Mouse (Mus musculus): Measurements from ENCODE around the gene Prpf3. TPM values are rescaled to one million over a fixed set of nuclear protein-coding genes. Genes with fewer than 3 reads are reported as not detected.

The Prpf3 gene
- total and polyA plus RNA-seq, 3 experiments = 126 to 277 (median 199) TPM

GRCm38 (mm10) chr3:95889664-95890063, 34.0 kb upstream of the Prpf3 start:
- Histone ChIP-seq H3K9me3 (replicated peaks; ENCODE audit: insufficient read depth, low read length) (no peaks in the 10 kb centered on the region), H3K36me3 (ENCODE audit: control insufficient read depth in 1 of 2, insufficient read depth in 2 of 2, low read length in 2 of 2) (peaks cover 0 to 16% of the 10 kb centered on the region in 2 experiments; a peak in 2 of 4 replicates), H3K4me3 (ENCODE audit: control insufficient read depth in 1 of 2, insufficient read depth in 1 of 2, low read depth in 2 of 2, low read length in 2 of 2) (no peak overlapping the region), H3K79me2 (ENCODE audit: control insufficient read depth, insufficient read depth, low read length, poor library complexity) (peaks cover 7% of the 10 kb centered on the region), H3K27me3 (ENCODE audit: control insufficient read depth in 1 of 2, insufficient read depth in 2 of 2, low read length in 2 of 2) (no peaks in the 10 kb centered on the region), H3K4me1 (ENCODE audit: control insufficient read depth in 1 of 2, insufficient read depth in 2 of 2, low read length in 2 of 2) (peaks cover 12 to 15% of the 10 kb centered on the region in 2 experiments), H3K9ac (ENCODE audit: control insufficient read depth, low read depth, low read length, poor library complexity, severe bottlenecking) (no peak overlapping the region), H3K27ac (ENCODE audit: control insufficient read depth, low read depth, low read length) (no peak overlapping the region)
- TF ChIP-seq MYC (IDR thresholded peaks at IDR 0.05; ENCODE audit: low read depth, low read length) (no peak), ZC3H11A (IDR thresholded peaks at IDR 0.05; ENCODE audit: low read depth, low read length) (no peak), POLR2AphosphoS5 (IDR thresholded peaks at IDR 0.05; ENCODE audit: borderline replicate concordance, low read depth, low read length) (no peak), UBTF (IDR thresholded peaks at IDR 0.05; ENCODE audit: borderline replicate concordance, insufficient read depth, low read depth, low read length) (no peak), SMC3 (IDR thresholded peaks at IDR 0.05; ENCODE audit: low read depth, low read length) (no peak), USF2 (IDR thresholded peaks at IDR 0.05; ENCODE audit: borderline replicate concordance in 1 of 2, insufficient read depth in 1 of 2, low read depth in 1 of 2, low read length in 2 of 2) (no peak)
- no peak for DNase-seq (ENCODE audit: low read depth, low spot score)

GRCm38 (mm10) chr3:95887596-95887995, 31.9 kb upstream of the Prpf3 start:
- Histone ChIP-seq H3K27ac (ENCODE audit: control insufficient read depth, low read depth, low read length) (no peak overlapping the region), H3K36me3 (ENCODE audit: control insufficient read depth in 1 of 2, insufficient read depth in 2 of 2, low read length in 2 of 2) (peaks cover 0 to 14% of the 10 kb centered on the region in 2 experiments; a peak in 2 of 4 replicates), H3K79me2 (ENCODE audit: control insufficient read depth, insufficient read depth, low read length, poor library complexity) (no peaks in the 10 kb centered on the region; the same call in 1 of the 2 replicates), H3K27me3 (ENCODE audit: control insufficient read depth in 1 of 2, insufficient read depth in 2 of 2, low read length in 2 of 2) (no peaks in the 10 kb centered on the region), H3K9ac (ENCODE audit: control insufficient read depth, low read depth, low read length, poor library complexity, severe bottlenecking) (no peak overlapping the region), H3K4me1 (ENCODE audit: control insufficient read depth in 1 of 2, insufficient read depth in 2 of 2, low read length in 2 of 2) (peaks cover 14 to 17% of the 10 kb centered on the region in 2 experiments), H3K9me3 (replicated peaks; ENCODE audit: insufficient read depth, low read length) (no peaks in the 10 kb centered on the region), H3K4me3 (ENCODE audit: control insufficient read depth in 1 of 2, insufficient read depth in 1 of 2, low read depth in 2 of 2, low read length in 2 of 2) (no peak overlapping the region)
- TF ChIP-seq MAFK (IDR thresholded peaks at IDR 0.05; ENCODE audit: borderline replicate concordance, low read depth, low read length) (no peak), RAD21 (IDR thresholded peaks at IDR 0.05; ENCODE audit: low read depth, low read length) (no peak), MYC (IDR thresholded peaks at IDR 0.05; ENCODE audit: low read depth, low read length) (no peak)
- no peak for DNase-seq (ENCODE audit: low read depth, low spot score)

GRCm38 (mm10) chr3:95884400-95884799, 28.7 kb upstream of the Prpf3 start:
- no peaks in the 10 kb centered on the region for H3K9me3 ChIP-seq (replicated peaks; ENCODE audit: insufficient read depth, low read length)
- TF ChIP-seq UBTF (IDR thresholded peaks at IDR 0.05; ENCODE audit: borderline replicate concordance, insufficient read depth, low read depth, low read length) (no peak), EP300 (IDR thresholded peaks at IDR 0.05; ENCODE audit: low read depth in 1 of 2, low read length in 2 of 2) (no peak), SIN3A (IDR thresholded peaks at IDR 0.05; ENCODE audit: low read length) (no peak), ZC3H11A (IDR thresholded peaks at IDR 0.05; ENCODE audit: low read depth, low read length) (no peak), KAT2A (conservative IDR thresholded peaks at IDR 0.05; ENCODE audit: low read depth, low read length) (no peak), POLR2AphosphoS5 (IDR thresholded peaks at IDR 0.05; ENCODE audit: borderline replicate concordance, low read depth, low read length) (no peak), SMC3 (IDR thresholded peaks at IDR 0.05; ENCODE audit: low read depth, low read length) (no peak), BHLHE40 (IDR thresholded peaks at IDR 0.05; ENCODE audit: borderline replicate concordance, low read depth, low read length) (no peak), CTCF (IDR thresholded peaks at IDR 0.05 in 2 of 3, conservative IDR thresholded peaks at IDR 0.05 in 1 of 3; ENCODE audit: control insufficient read depth in 1 of 3, insufficient read depth in 1 of 3, low read depth in 2 of 3, low read length in 3 of 3, poor library complexity in 1 of 3, severe bottlenecking in 1 of 3) (no peak), HCFC1 (IDR thresholded peaks at IDR 0.05; ENCODE audit: low read depth, low read length) (no peak), NRF1 (IDR thresholded peaks at IDR 0.05; ENCODE audit: insufficient read depth, low read depth, low read length, poor library complexity, severe bottlenecking) (no peak), MAFK (IDR thresholded peaks at IDR 0.05; ENCODE audit: borderline replicate concordance, low read depth, low read length) (no peak), ELF1 (IDR thresholded peaks at IDR 0.05; ENCODE audit: low read depth, low read length) (no peak), MYC (IDR thresholded peaks at IDR 0.05; ENCODE audit: low read depth, low read length) (no peak)
- H3K79me2 ChIP-seq (ENCODE audit: control insufficient read depth, insufficient read depth, low read length, poor library complexity) = no peaks in the 10 kb centered on the region; the same call in 1 of the 2 replicates
- H3K36me3 ChIP-seq (ENCODE audit: control insufficient read depth in 1 of 2, insufficient read depth in 2 of 2, low read length in 2 of 2) = peaks cover 0 to 2% of the 10 kb centered on the region in 2 experiments; a peak in 2 of 4 replicates
- peaks cover 5 to 13% of the 10 kb centered on the region in 2 experiments; a peak in 3 of 4 replicates for H3K4me1 ChIP-seq (ENCODE audit: control insufficient read depth in 1 of 2, insufficient read depth in 2 of 2, low read length in 2 of 2)
- no peak overlapping the region for H3K27ac ChIP-seq (ENCODE audit: control insufficient read depth, low read depth, low read length)
- no peak for DNase-seq (ENCODE audit: low read depth, low spot score)
- no peak overlapping the region for H3K9ac ChIP-seq (ENCODE audit: control insufficient read depth, low read depth, low read length, poor library complexity, severe bottlenecking)
- H3K27me3 ChIP-seq (ENCODE audit: control insufficient read depth in 1 of 2, insufficient read depth in 2 of 2, low read length in 2 of 2) = no peaks in the 10 kb centered on the region
- H3K4me3 ChIP-seq (ENCODE audit: control insufficient read depth in 1 of 2, insufficient read depth in 1 of 2, low read depth in 2 of 2, low read length in 2 of 2) = no peak overlapping the region
